Comparison of ENCODE assay signal across 8 mouse cellular contexts in the genomic region with DNA sequence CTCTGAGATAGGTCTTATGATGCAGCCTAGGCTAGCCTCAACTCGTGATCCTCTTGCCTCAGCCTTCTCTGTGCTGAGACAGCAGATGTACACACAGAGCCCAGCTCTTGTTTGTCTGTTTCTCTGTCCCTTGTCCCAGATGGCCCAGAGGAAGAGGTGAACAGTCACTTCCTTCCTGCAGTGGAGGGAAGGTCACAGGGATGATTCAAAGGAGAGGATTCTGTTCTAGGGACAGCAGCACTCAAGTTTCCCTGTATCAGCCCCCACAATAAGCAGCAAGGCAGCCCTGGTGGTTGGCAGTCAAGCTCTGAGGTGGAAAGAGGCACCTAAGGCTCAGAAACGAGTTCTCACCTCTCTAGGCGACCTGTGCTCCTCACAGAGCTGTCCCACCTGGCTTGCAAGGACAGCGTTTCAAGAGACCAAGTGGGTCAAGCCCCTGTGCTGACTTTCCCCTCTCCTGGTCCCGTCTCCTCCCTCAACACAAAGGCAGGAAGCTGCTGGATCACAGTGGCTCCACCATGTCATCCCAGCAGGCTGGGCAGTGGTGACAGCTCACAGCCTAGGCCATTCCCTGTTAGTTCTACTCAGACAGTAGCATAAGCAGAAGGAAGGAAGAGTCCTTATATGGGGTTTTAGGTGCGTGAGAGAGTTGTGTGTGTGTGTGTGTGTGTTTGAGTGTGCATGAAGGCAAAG. TPM values are rescaled to one million over a fixed set of nuclear protein-coding genes. Genes with fewer than 3 reads are reported as not detected.
DNase-seq lines count a peak whose midpoint lies in the region; ATAC-seq and TF ChIP-seq lines count a peak whose summit lies in the region.

No protein-coding gene starts in this region.

- H3K9ac ChIP-seq in liver, embryonic 11.5 days (ENCODE audit: low read depth, low read length), result no peak overlapping the region

- no peak for TF ChIP-seq CTCF in thymus, adult 2 months (IDR thresholded peaks at IDR 0.05; ENCODE audit: borderline replicate concordance, control insufficient read depth, extremely low read depth, insufficient read depth, low read length, poor library complexity)

- H3K4me1 ChIP-seq in thymus, adult 2 months (replicated peaks; ENCODE audit: control insufficient read depth, insufficient read depth, low read length), result peaks cover 28% of the 10 kb centered on the region
- H3K4me1 ChIP-seq in liver, embryonic 11.5 days (replicated peaks; ENCODE audit: control insufficient read depth, insufficient read depth, low read length), result peaks cover 22% of the 10 kb centered on the region

- ATAC-seq in liver, embryonic 11.5 days (replicated peaks; ENCODE audit: low FRiP score), result no peak
- ATAC-seq in monocyte, adult 5-6 weeks (replicated peaks; ENCODE audit: insufficient number of reproducible peaks, low FRiP score, low TSS enrichment, poor library complexity, severe bottlenecking), result no peak

- intact Hi-C loops in heart, postnatal 10 days (cut with DNase I), result no loop called here
- intact Hi-C loops in left cerebral cortex, postnatal 25 days (cut with DNase I), result loop anchor here (5.0 kb wide), 1 partner anchor 62 kb away; no protein-coding TSS in a partner anchor

- H3K4me2 ChIP-seq in liver, embryonic 11.5 days, result no peak overlapping the region

- TF ChIP-seq POLR2A in thymus, adult 2 months (IDR thresholded peaks at IDR 0.05; ENCODE audit: control insufficient read depth, extremely low read depth, insufficient read depth, low read length, poor library complexity), result no peak

- no peak for DNase-seq in thymus, adult 2 months
- no peak for DNase-seq in thymus, adult 18-20 months
- peak; percentile 44 to 46 for DNase-seq in heart, postnatal 10 days
- DNase-seq in liver, embryonic 11.5 days (ENCODE audit: low spot score), result no peak
- DNase-seq in urinary bladder, adult 18-20 months (ENCODE audit: low spot score in 2 of 2), result no peak
- no peak for DNase-seq in left cerebral cortex, postnatal 25 days (ENCODE audit: low spot score in 2 of 2)
- no peak for DNase-seq in thymus, postnatal 10 days (ENCODE audit: low spot score in 2 of 2)

- H3K36me3 ChIP-seq in thymus, adult 2 months (ENCODE audit: control insufficient read depth, insufficient read depth, low read length), result no peaks in the 10 kb centered on the region; the same call in 1 of the 2 replicates
- H3K36me3 ChIP-seq in liver, embryonic 11.5 days (ENCODE audit: control insufficient read depth, insufficient read depth, low read length), result peaks cover 16% of the 10 kb centered on the region

- peak overlapping the region; percentile 30; the same call in 1 of the 2 replicates for H3K27ac ChIP-seq in thymus, adult 2 months (ENCODE audit: control insufficient read depth, insufficient read depth, low read length)
- 0 out of 2 replicates have a peak overlapping the region, but pooled peaks have one; percentile 23 for H3K27ac ChIP-seq in liver, embryonic 11.5 days (ENCODE audit: low read depth, low read length)

- H3K4me3 ChIP-seq in thymus, adult 2 months (ENCODE audit: control insufficient read depth, insufficient read depth, low read length), result no peak overlapping the region
- no peak overlapping the region for H3K4me3 ChIP-seq in liver, embryonic 11.5 days (ENCODE audit: low read depth, low read length)

- WGBS in thymus, adult 2 months, result 47% methylated on average over 6 of the region's 6 CpGs
- WGBS in liver, embryonic 11.5 days, result 55% methylated on average over 6 of the region's 6 CpGs

- no peaks in the 10 kb centered on the region for H3K9me3 ChIP-seq in liver, embryonic 11.5 days (ENCODE audit: control insufficient read depth, low read length)

- no peaks in the 10 kb centered on the region for H3K27me3 ChIP-seq in thymus, adult 2 months (ENCODE audit: control insufficient read depth, insufficient read depth, low read length)
- no peaks in the 10 kb centered on the region for H3K27me3 ChIP-seq in liver, embryonic 11.5 days (replicated peaks; ENCODE audit: control insufficient read depth, insufficient read depth, low read length)

RNA-seq across cellular contexts. Expression of gene Amz1, which starts 41.1 kb away (rescaled TPM):
- 10.6 and 13.7 TPM in 2 replicates for polyA plus RNA-seq in thymus, adult 2 months (2012; rRNA removed)
- total RNA-seq in heart, postnatal 10 days (2021), result under 1 TPM; 0.74 to 0.84 TPM
- 1.2 and 2.0 TPM in 2 replicates for polyA plus RNA-seq in liver, embryonic 11.5 days (2014; fragmentation: Nextera tagmentation; extraction: Ambion mirVana)
- total RNA-seq in monocyte, adult 5-6 weeks (2017), result 7.8 to 13.5 TPM (median 10.2 TPM) in 3 replicates
- 10 to 100 TPM; 16.0 to 18.0 TPM for total RNA-seq in left cerebral cortex, postnatal 25 days (2021)

Comparison
In these comparisons a context has a peak if more than half of its experiments do, and no peak if none do; other contexts are left out.
1. DNase-seq: peak in heart, postnatal 10 days (2 of 2); none in thymus, adult 2 months (single experiment), thymus, adult 18-20 months (0 of 2), liver, embryonic 11.5 days (single experiment), urinary bladder, adult 18-20 months (0 of 2), left cerebral cortex, postnatal 25 days (0 of 2) and thymus, postnatal 10 days (0 of 2).